ENCODE assay signal across 8 mouse cellular contexts in the genomic region with DNA sequence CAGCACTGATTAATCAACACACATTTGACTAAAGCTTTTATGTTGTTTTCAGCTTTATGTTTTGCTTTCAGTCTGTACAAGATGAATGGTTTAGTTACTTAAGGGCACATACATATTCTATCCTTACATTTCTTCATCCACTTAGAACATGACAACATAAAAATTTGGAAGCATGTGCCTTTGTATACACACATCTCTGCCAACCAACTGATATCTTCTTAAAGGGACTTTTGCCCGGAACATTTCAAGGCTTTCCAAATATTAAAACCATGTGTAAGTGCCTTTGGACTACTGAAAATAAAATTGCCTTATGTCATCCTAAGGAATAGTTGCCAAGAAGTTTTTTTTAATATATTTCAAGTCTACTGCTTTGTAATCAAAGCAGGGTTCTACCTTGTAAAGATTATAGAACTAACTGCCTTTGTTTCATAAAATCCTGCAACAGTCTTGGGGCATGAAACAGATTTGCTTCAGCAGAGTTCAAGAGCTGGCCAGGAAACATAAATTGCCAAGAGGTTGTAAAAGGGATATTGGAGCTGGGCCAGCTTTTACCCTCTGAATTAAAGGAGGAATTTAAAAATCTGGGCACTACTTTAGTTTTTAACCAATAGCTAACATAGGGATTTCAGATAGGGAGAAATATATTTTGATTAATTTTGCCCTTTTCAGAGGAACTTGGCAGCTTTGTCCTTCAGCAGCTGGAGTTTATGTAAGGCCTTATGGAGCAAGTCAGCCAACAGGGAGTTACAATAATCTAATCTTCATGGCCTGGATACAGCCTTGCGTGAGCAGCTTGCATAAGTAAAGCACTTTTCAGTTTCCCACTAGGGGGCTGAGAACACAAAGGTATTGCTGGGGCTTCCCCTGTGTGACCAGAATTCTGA.
DNase-seq lines count a peak whose midpoint lies in the region; ATAC-seq and TF ChIP-seq lines count a peak whose summit lies in the region.

No protein-coding gene starts in this region.

- H3K27ac ChIP-seq in heart, postnatal 0 days (ENCODE audit: low read depth) = no peak overlapping the region
- H3K27ac ChIP-seq in left cerebral cortex, adult 2 months = peak overlapping the region; percentile 63; the same call in 1 of the 2 replicates
- H3K27ac ChIP-seq in neural tube, embryonic 15.5 days (replicated peaks) = no peak overlapping the region
- no peak overlapping the region for H3K27ac ChIP-seq in liver, embryonic 12.5 days

- TF ChIP-seq CTCF in heart, postnatal 0 days (IDR thresholded peaks at IDR 0.05; ENCODE audit: low read depth) = peak; percentile 51
- TF ChIP-seq CTCF in left cerebral cortex, adult 2 months (IDR thresholded peaks at IDR 0.05) = peak; percentile 37

- H3K9me3 ChIP-seq in heart, postnatal 0 days (replicated peaks; ENCODE audit: control insufficient read depth, low read length) = no peaks in the 10 kb centered on the region
- no peaks in the 10 kb centered on the region for H3K9me3 ChIP-seq in neural tube, embryonic 15.5 days (replicated peaks)
- H3K9me3 ChIP-seq in liver, embryonic 12.5 days (replicated peaks) = no peaks in the 10 kb centered on the region

- H3K27me3 ChIP-seq in heart, postnatal 0 days (ENCODE audit: control insufficient read depth, insufficient read depth, low read length) = no peaks in the 10 kb centered on the region
- no peaks in the 10 kb centered on the region for H3K27me3 ChIP-seq in neural tube, embryonic 15.5 days (replicated peaks)
- no peaks in the 10 kb centered on the region for H3K27me3 ChIP-seq in liver, embryonic 12.5 days (replicated peaks)

- no peak overlapping the region for H3K4me2 ChIP-seq in heart, postnatal 0 days (ENCODE audit: low read depth, low read length)
- H3K4me2 ChIP-seq in neural tube, embryonic 15.5 days = no peak overlapping the region
- no peak overlapping the region for H3K4me2 ChIP-seq in liver, embryonic 12.5 days

- 25% methylated on average over 2 of the region's 2 CpGs for WGBS in heart, postnatal 0 days
- 24% methylated on average over 2 of the region's 2 CpGs for WGBS in neural tube, embryonic 15.5 days
- 53% methylated on average over 2 of the region's 2 CpGs for WGBS in liver, embryonic 12.5 days (ENCODE audit: insufficient replicate concordance)

- H3K9ac ChIP-seq in heart, postnatal 0 days (replicated peaks; ENCODE audit: low read depth, low read length) = no peak overlapping the region
- no peak overlapping the region for H3K9ac ChIP-seq in neural tube, embryonic 15.5 days (replicated peaks)
- no peak overlapping the region for H3K9ac ChIP-seq in liver, embryonic 12.5 days

- peak; percentile 73 for ATAC-seq in heart, postnatal 0 days (ENCODE audit: insufficient read depth, low read depth)
- ATAC-seq in neural tube, embryonic 15.5 days (ENCODE audit: low FRiP score) = peak; percentile 93
- no peak for ATAC-seq in liver, embryonic 12.5 days

- H3K4me3 ChIP-seq in heart, postnatal 0 days (ENCODE audit: low read depth, low read length) = no peak overlapping the region
- H3K4me3 ChIP-seq in left cerebral cortex, adult 2 months = no peak overlapping the region
- H3K4me3 ChIP-seq in neural tube, embryonic 15.5 days (replicated peaks) = no peak overlapping the region
- H3K4me3 ChIP-seq in liver, embryonic 12.5 days = no peak overlapping the region

- TF ChIP-seq EP300 in heart, postnatal 0 days (IDR thresholded peaks at IDR 0.05; ENCODE audit: low read depth) = no peak

- H3K4me1 ChIP-seq in heart, postnatal 0 days (ENCODE audit: control insufficient read depth, insufficient read depth) = no peaks in the 10 kb centered on the region; the same call in 1 of the 2 replicates
- H3K4me1 ChIP-seq in neural tube, embryonic 15.5 days = no peaks in the 10 kb centered on the region
- H3K4me1 ChIP-seq in liver, embryonic 12.5 days = no peaks in the 10 kb centered on the region

- peak; percentile 5 for DNase-seq in urinary bladder, postnatal 14 days (ENCODE audit: low spot score)
- DNase-seq in urinary bladder, adult 2 months (ENCODE audit: low spot score) = no peak
- peak; percentile 2 to 27 for DNase-seq in cerebellum, postnatal 36 days
- DNase-seq in heart, postnatal 0 days (ENCODE audit: low spot score) = peak; percentile 69
- DNase-seq in left cerebral cortex, adult 2 months (ENCODE audit: extremely low spot score in 1 of 2, low spot score in 2 of 2) = peak in 1 of 2 experiments; percentile 9
- no peak for DNase-seq in T-cell, adult 2 months (ENCODE audit: low spot score)

- intact Hi-C loops in left cerebral cortex, adult 2 months (cut with DNase I) = no loop called here

- no peaks in the 10 kb centered on the region for H3K36me3 ChIP-seq in heart, postnatal 0 days (replicated peaks; ENCODE audit: control insufficient read depth, insufficient read depth, low read length)
- no peaks in the 10 kb centered on the region for H3K36me3 ChIP-seq in neural tube, embryonic 15.5 days
- H3K36me3 ChIP-seq in liver, embryonic 12.5 days = no peaks in the 10 kb centered on the region

Comparison
In these comparisons a context has a peak if more than half of its experiments do, and no peak if none do; other contexts are left out.
1. DNase-seq: peak in urinary bladder, postnatal 14 days (single experiment), cerebellum, postnatal 36 days (2 of 2) and heart, postnatal 0 days (single experiment); none in urinary bladder, adult 2 months (single experiment) and T-cell, adult 2 months (single experiment).